10 mouse cellular contexts compared by ENCODE assay signal in genomic region chr17:45523263-45523662, GRCm38 (mm10). TPM values are rescaled to one million over a fixed set of nuclear protein-coding genes. Genes with fewer than 3 reads are reported as not detected.
DNase-seq lines count a peak whose midpoint lies in the region; ATAC-seq and TF ChIP-seq lines count a peak whose summit lies in the region.
"Had no signal": no experiment of that assay in that cellular context is flagged by ENCODE, and none has a peak within 500 bp of the region (broad histone marks: within the 10 kb centered on the region; RNA-seq: fewer than 3 reads in every experiment).

TSS of gene Tcte1 (plus strand) at chr17:45523434.

- no peak for TF ChIP-seq POLR2A in heart, adult 2 months (IDR thresholded peaks at IDR 0.05; ENCODE audit: insufficient read depth, low read depth, low read length)

- no peak within 1 kb of the TSS for H3K9ac ChIP-seq in heart, postnatal 0 days (replicated peaks; ENCODE audit: low read depth, low read length)
- H3K9ac ChIP-seq in heart, adult 2 months (ENCODE audit: low read depth, low read length): no peak within 1 kb of the TSS
- H3K9ac ChIP-seq in embryonic facial prominence, embryonic 14.5 days (ENCODE audit: low read depth, low read length): peak within 1 kb of the TSS; percentile 66
- H3K9ac ChIP-seq in limb, embryonic 15.5 days: peak within 1 kb of the TSS; percentile 28; the same call in 1 of the 2 replicates
- peak within 1 kb of the TSS; percentile 51 for H3K9ac ChIP-seq in neural tube, embryonic 12.5 days

- intact Hi-C loops in heart, adult 2 months (cut with DNase I): no loop called here
- intact Hi-C loops in left cerebral cortex, postnatal 36 days (cut with DNase I): no loop called here

- TF ChIP-seq CTCF in heart, postnatal 0 days (IDR thresholded peaks at IDR 0.05; ENCODE audit: low read depth): no peak
- no peak for TF ChIP-seq CTCF in heart, adult 2 months (IDR thresholded peaks at IDR 0.05)

- H3K36me3 ChIP-seq in heart, postnatal 0 days (replicated peaks; ENCODE audit: control insufficient read depth, insufficient read depth, low read length): peaks cover 24% of the 10 kb centered on the region
- no peaks in the 10 kb centered on the region for H3K36me3 ChIP-seq in heart, adult 2 months (ENCODE audit: control insufficient read depth, insufficient read depth, low read length)
- peaks cover 5% of the 10 kb centered on the region; the same call in 1 of the 2 replicates for H3K36me3 ChIP-seq in embryonic facial prominence, embryonic 14.5 days (ENCODE audit: control insufficient read depth, insufficient read depth, low read length)
- peaks cover 17% of the 10 kb centered on the region for H3K36me3 ChIP-seq in limb, embryonic 15.5 days
- peaks cover 27% of the 10 kb centered on the region for H3K36me3 ChIP-seq in neural tube, embryonic 12.5 days

- WGBS in heart, postnatal 0 days: 2% methylated on average over 21 of the region's 21 CpGs
- WGBS in heart, adult 2 months: 2% methylated on average over 21 of the region's 21 CpGs
- 2% methylated on average over 20 of the region's 21 CpGs for WGBS in embryonic facial prominence, embryonic 14.5 days
- WGBS in limb, embryonic 15.5 days: under 1% methylated on average over 20 of the region's 21 CpGs
- under 1% methylated on average over 21 of the region's 21 CpGs for WGBS in neural tube, embryonic 12.5 days

- peaks cover 4% of the 10 kb centered on the region; the same call in 1 of the 2 replicates for H3K4me1 ChIP-seq in heart, postnatal 0 days (ENCODE audit: control insufficient read depth, insufficient read depth)
- H3K4me1 ChIP-seq in heart, adult 2 months (ENCODE audit: control insufficient read depth, insufficient read depth, low read length): no peaks in the 10 kb centered on the region
- no peaks in the 10 kb centered on the region for H3K4me1 ChIP-seq in embryonic facial prominence, embryonic 14.5 days (ENCODE audit: control insufficient read depth, insufficient read depth, low read length)
- peaks cover 14% of the 10 kb centered on the region for H3K4me1 ChIP-seq in limb, embryonic 15.5 days
- H3K4me1 ChIP-seq in neural tube, embryonic 12.5 days: peaks cover 12% of the 10 kb centered on the region

- no peak within 1 kb of the TSS for H3K27ac ChIP-seq in heart, postnatal 0 days (ENCODE audit: low read depth)
- no peak within 1 kb of the TSS for H3K27ac ChIP-seq in heart, adult 2 months
- H3K27ac ChIP-seq in embryonic facial prominence, embryonic 14.5 days (replicated peaks; ENCODE audit: low read depth, low read length): no peak within 1 kb of the TSS
- H3K27ac ChIP-seq in limb, embryonic 15.5 days: no peak within 1 kb of the TSS
- H3K27ac ChIP-seq in neural tube, embryonic 12.5 days: no peak within 1 kb of the TSS

- H3K9me3 ChIP-seq in heart, postnatal 0 days (replicated peaks; ENCODE audit: control insufficient read depth, low read length): no peaks in the 10 kb centered on the region
- H3K9me3 ChIP-seq in embryonic facial prominence, embryonic 14.5 days (ENCODE audit: control insufficient read depth, low read length): no peaks in the 10 kb centered on the region
- H3K9me3 ChIP-seq in limb, embryonic 15.5 days: no peaks in the 10 kb centered on the region
- no peaks in the 10 kb centered on the region for H3K9me3 ChIP-seq in neural tube, embryonic 12.5 days
- H3K9me3 ChIP-seq: G1E had no signal

- no peaks in the 10 kb centered on the region; the same call in 1 of the 2 replicates for H3K27me3 ChIP-seq in heart, postnatal 0 days (ENCODE audit: control insufficient read depth, insufficient read depth, low read length)
- H3K27me3 ChIP-seq in heart, adult 2 months (ENCODE audit: control insufficient read depth, insufficient read depth, low read length): no peaks in the 10 kb centered on the region
- peaks cover 5% of the 10 kb centered on the region; the same call in 1 of the 2 replicates for H3K27me3 ChIP-seq in embryonic facial prominence, embryonic 14.5 days (replicated peaks; ENCODE audit: control insufficient read depth, insufficient read depth, low read length)
- H3K27me3 ChIP-seq in limb, embryonic 15.5 days: peaks cover 37% of the 10 kb centered on the region
- peaks cover 6% of the 10 kb centered on the region for H3K27me3 ChIP-seq in neural tube, embryonic 12.5 days (replicated peaks)

- ATAC-seq in heart, postnatal 0 days (ENCODE audit: insufficient read depth, low read depth): peak; percentile 40; the same call in 1 of the 2 replicates
- ATAC-seq in embryonic facial prominence, embryonic 14.5 days (ENCODE audit: low read depth): peak; percentile 90
- 0 out of 2 replicates have a peak, but pooled peaks have one; percentile 31 for ATAC-seq in limb, embryonic 15.5 days (ENCODE audit: insufficient number of reproducible peaks, low FRiP score, low TSS enrichment, low read depth)
- peak; percentile 88 for ATAC-seq in neural tube, embryonic 12.5 days (ENCODE audit: low FRiP score, low read depth)

- no peaks in the 10 kb centered on the region for H3K79me2 ChIP-seq in heart, adult 2 months (replicated peaks; ENCODE audit: control insufficient read depth, insufficient read depth, low read length)

- DNase-seq in heart, postnatal 0 days (ENCODE audit: low spot score): no peak
- DNase-seq in heart, adult 2 months: no peak
- DNase-seq in embryonic facial prominence, embryonic 14.5 days (ENCODE audit: low spot score): peak; percentile 80
- DNase-seq in frontal cortex, postnatal 36 days (ENCODE audit: low spot score in 2 of 2): no peak
- DNase-seq in right cerebral cortex, adult 18-20 months: no peak
- DNase-seq in left cerebral cortex, postnatal 36 days (ENCODE audit: low spot score in 2 of 2): no peak

- peak within 1 kb of the TSS; percentile 54 for H3K4me2 ChIP-seq in heart, postnatal 0 days (ENCODE audit: low read depth, low read length)
- peak within 1 kb of the TSS; percentile 81 for H3K4me2 ChIP-seq in embryonic facial prominence, embryonic 14.5 days (ENCODE audit: low read depth, low read length)
- H3K4me2 ChIP-seq in limb, embryonic 15.5 days: peak within 1 kb of the TSS; percentile 60
- peak within 1 kb of the TSS; percentile 77 for H3K4me2 ChIP-seq in neural tube, embryonic 12.5 days (replicated peaks)

- no peak for TF ChIP-seq EP300 in heart, postnatal 0 days (IDR thresholded peaks at IDR 0.05; ENCODE audit: low read depth)
- no peak for TF ChIP-seq EP300 in heart, adult 2 months (IDR thresholded peaks at IDR 0.05; ENCODE audit: insufficient read depth, low read depth, low read length)

- peak within 1 kb of the TSS; percentile 18 for H3K4me3 ChIP-seq in heart, postnatal 0 days (ENCODE audit: low read depth, low read length)
- no peak within 1 kb of the TSS for H3K4me3 ChIP-seq in heart, adult 2 months
- peak within 1 kb of the TSS; percentile 43 for H3K4me3 ChIP-seq in embryonic facial prominence, embryonic 14.5 days (ENCODE audit: low read depth, low read length)
- H3K4me3 ChIP-seq in limb, embryonic 15.5 days: peak within 1 kb of the TSS; percentile 33
- H3K4me3 ChIP-seq in neural tube, embryonic 12.5 days: peak within 1 kb of the TSS; percentile 33

RNA-seq across cellular contexts. Expression of gene Tcte1, which starts in this region (rescaled TPM):
- total RNA-seq in heart, postnatal 0 days (2014; rRNA removed; ENCODE audit: low replicate concordance): not detected in 2 replicates
- polyA plus RNA-seq in heart, postnatal 0 days (2015; fragmentation: Nextera tagmentation; extraction: Ambion mirVana): 0.11 TPM in 1 of 2 replicates, not detected in the other
- not detected for total RNA-seq in heart, adult 2 months (2021)
- polyA plus RNA-seq in heart, adult 2 months (2012; rRNA removed): 0.09 and 0.90 TPM in 2 replicates
- polyA plus RNA-seq in embryonic facial prominence, embryonic 14.5 days (2014; fragmentation: Nextera tagmentation; extraction: Ambion mirVana): 0.93 and 2.7 TPM in 2 replicates
- polyA plus RNA-seq in limb, embryonic 15.5 days (2015; fragmentation: Nextera tagmentation; extraction: Ambion mirVana): 0.17 and 0.19 TPM in 2 replicates
- 1.9 TPM in 2 replicates for polyA plus RNA-seq in neural tube, embryonic 12.5 days (2016; fragmentation: Nextera tagmentation; extraction: Ambion mirVana)
- total RNA-seq in left cerebral cortex, postnatal 36 days (2021): 1 to 10 TPM; 1.3 to 1.9 TPM
- total RNA-seq: G1E; hematopoietic stem cell, adult 5-6 weeks had no signal
- polyA plus RNA-seq: G1E had no signal

Comparison
In these comparisons a context has a peak if more than half of its experiments do, and no peak if none do; other contexts are left out.
1. Peak in ATAC-seq, H3K4me3 ChIP-seq and H3K4me2 ChIP-seq in heart, postnatal 0 days; RNA of the gene not detected or under 1 TPM.
2. Peak in ATAC-seq, H3K4me3 ChIP-seq, H3K9ac ChIP-seq and H3K4me2 ChIP-seq in limb, embryonic 15.5 days; RNA of the gene not detected or under 1 TPM.
3. ATAC-seq: peak in every context shown above with its lines; median percentile 90 in embryonic facial prominence, embryonic 14.5 days; 88 in neural tube, embryonic 12.5 days; 40 in heart, postnatal 0 days; 31 in limb, embryonic 15.5 days.
4. H3K9ac ChIP-seq: peak in embryonic facial prominence, embryonic 14.5 days (single experiment) and neural tube, embryonic 12.5 days (single experiment); none in heart, postnatal 0 days (single experiment) and heart, adult 2 months (single experiment).
5. Peak in every context shown above with its lines, with median percentiles within 50 percentile points of each other: H3K4me2 ChIP-seq.